Mouse (Mus musculus) hindbrain, embryonic 14.5 days (tissue): ENCODE data around the gene Agr2. TPM values are rescaled to one million over a fixed set of nuclear protein-coding genes. Genes with fewer than 3 reads are reported as not detected.

ENCODE experiments used
- ATAC-seq: fragments of 200-750 bp; cut with Nextera tagmentation; 2 replicates; pipeline ENCODE4 v1.8.0; 2017; ENCODE audit warnings: moderate number of reproducible peaks, mild to moderate bottlenecking, moderate TSS enrichment, moderate library complexity; ENCODE audit not compliant: low FRiP score
- DNase-seq: peaks from one replicate; pipeline ENCODE4 v3.0.0-alpha.2; 2015; ENCODE audit warnings: low spot score
- H3K27ac ChIP-seq: fragments of 300-500 bp; sonication (generic); 2 replicates; pipeline ENCODE4 v1.5.1; 2014; ENCODE audit warnings: mild to moderate bottlenecking, moderate library complexity
- H3K27me3 ChIP-seq: fragments of 300-500 bp; sonication (generic); 2 replicates; pipeline ENCODE4 v1.6.1; 2014; ENCODE audit warnings: mild to moderate bottlenecking, low read length, mixed read lengths; ENCODE audit not compliant: control insufficient read depth, insufficient read depth
- H3K36me3 ChIP-seq: fragments of 300-500 bp; sonication (generic); replicated peaks from 2 replicates; pipeline ENCODE4 v1.6.1; 2014; ENCODE audit not compliant: control insufficient read depth, insufficient read depth
- H3K4me1 ChIP-seq: fragments of 300-500 bp; sonication (generic); replicated peaks from 2 replicates; pipeline ENCODE4 v1.6.1; 2014; ENCODE audit warnings: antibody characterized with exemption, low read length, mixed read lengths; ENCODE audit not compliant: control insufficient read depth, insufficient read depth
- H3K4me2 ChIP-seq: fragments of 300-500 bp; sonication (generic); replicated peaks from 2 replicates; pipeline ENCODE4 v1.6.1; 2014; ENCODE audit warnings: mild to moderate bottlenecking, moderate library complexity
- H3K4me3 ChIP-seq: fragments of 300-500 bp; sonication (generic); replicated peaks from 2 replicates; pipeline ENCODE4 v1.5.1; 2014; ENCODE audit warnings: mild to moderate bottlenecking, low read length
- H3K9ac ChIP-seq: fragments of 300-500 bp; sonication (generic); 2 replicates; pipeline ENCODE4 v1.6.1; 2014
- H3K9me3 ChIP-seq: fragments of 300-500 bp; sonication (generic); 2 replicates; pipeline ENCODE4 v1.6.1; 2016; ENCODE audit warnings: low read length; ENCODE audit not compliant: control insufficient read depth
- WGBS: fragments of 180-500 bp; shearing (Covaris S2); extraction: QIAGEN DNeasy Blood & Tissue Kit; methylation state at CpG from one replicate; pipeline ENCODE4 v1.1.7; 2014; 5-methylcytosine and 5-hydroxymethylcytosine counted together
- polyA plus RNA-seq: library from polyadenylated mRNA; unstranded; fragments of >200 nt; fragmentation: Nextera tagmentation; extraction: Ambion mirVana; gene quantifications from 2 replicates; pipeline ENCODE4 v1.2.1, GENCODE M21; 2014

Gene Agr2
- polyA plus RNA-seq, 1 experiment from 2014 or later: not detected

- Histone ChIP-seq H3K4me3 (no peak overlapping the region), H3K27me3 (no peaks in the 10 kb centered on the region), H3K4me1 (0 out of 2 replicates have a peak, but pooled peaks cover 7% of the 10 kb centered on the region), H3K9ac (no peak overlapping the region), H3K4me2 (no peak overlapping the region), H3K36me3 (no peaks in the 10 kb centered on the region), H3K9me3 (no peaks in the 10 kb centered on the region), H3K27ac (no peak overlapping the region)
- DNase-seq (no peak), ATAC-seq (no peak)
- WGBS: 95% methylated on average over 9 of the region's 9 CpGs
Observed at GRCm38 (mm10) chr12:35983472-35983871, 9.2 kb upstream of the Agr2 start.

GRCm38 (mm10) chr12:35984743-35985142 is 8.0 kb upstream of the Agr2 start:
- no peak overlapping the region for H3K4me3 ChIP-seq
- 87% methylated on average over 5 of the region's 5 CpGs for WGBS
- 0 out of 2 replicates have a peak, but pooled peaks cover 7% of the 10 kb centered on the region for H3K4me1 ChIP-seq

GRCm38 (mm10) chr12:35993583-35993982 is 876 bp downstream of the Agr2 start:
- Histone ChIP-seq H3K36me3 (no peaks in the 10 kb centered on the region), H3K4me3 (no peak overlapping the region), H3K9ac (no peak overlapping the region), H3K9me3 (no peaks in the 10 kb centered on the region), H3K27me3 (no peaks in the 10 kb centered on the region), H3K4me1 (peaks cover 16% of the 10 kb centered on the region; the same call in 1 of the 2 replicates), H3K27ac (0 out of 2 replicates have a peak overlapping the region, but pooled peaks have one; percentile 43), H3K4me2 (no peak overlapping the region)
- WGBS: 76% methylated on average over 3 of the region's 3 CpGs
- no peak for ATAC-seq
- DNase-seq: peak; percentile 27

More at GRCm38 (mm10) chr12:35984743-35985142, 8.0 kb upstream of the Agr2 start:
- DNase-seq (no peak), ATAC-seq (no peak)
- Histone ChIP-seq H3K9me3 (no peaks in the 10 kb centered on the region), H3K4me2 (no peak overlapping the region), H3K9ac (no peak overlapping the region), H3K27ac (no peak overlapping the region), H3K27me3 (no peaks in the 10 kb centered on the region), H3K36me3 (no peaks in the 10 kb centered on the region)

- Histone ChIP-seq H3K9ac (no peak overlapping the region), H3K4me1 (peaks cover 16% of the 10 kb centered on the region; the same call in 1 of the 2 replicates), H3K9me3 (no peaks in the 10 kb centered on the region), H3K36me3 (no peaks in the 10 kb centered on the region), H3K4me2 (no peak overlapping the region), H3K4me3 (no peak overlapping the region), H3K27ac (peak overlapping the region; percentile 40; the same call in 1 of the 2 replicates), H3K27me3 (no peaks in the 10 kb centered on the region)
- DNase-seq: peak; percentile 77
- peak; percentile 74 for ATAC-seq
Observed at GRCm38 (mm10) chr12:35994098-35994497, 1.4 kb downstream of the Agr2 start.

- H3K36me3 ChIP-seq: no peaks in the 10 kb centered on the region
- H3K9me3 ChIP-seq: no peaks in the 10 kb centered on the region
- WGBS: 27% methylated on average over 5 of the region's 5 CpGs
- H3K4me1 ChIP-seq: peaks cover 16% of the 10 kb centered on the region; the same call in 1 of the 2 replicates
- ATAC-seq: 0 out of 2 replicates have a peak, but pooled peaks have one; percentile 36
- no peak overlapping the region for H3K27ac ChIP-seq
- H3K4me3 ChIP-seq: no peak overlapping the region
- H3K27me3 ChIP-seq: no peaks in the 10 kb centered on the region
- H3K4me2 ChIP-seq: no peak overlapping the region
- H3K9ac ChIP-seq: no peak overlapping the region
- peak; percentile 72 for DNase-seq
Observed at GRCm38 (mm10) chr12:35995799-35996198, 3.1 kb downstream of the Agr2 start.

- whole genome bisulfite sequencing: 73% methylated on average over 4 of the region's 4 CpGs
- no peaks in the 10 kb centered on the region for H3K9me3 ChIP-seq
- no peaks in the 10 kb centered on the region; the same call in 1 of the 2 replicates for H3K4me1 ChIP-seq
- H3K27me3 ChIP-seq: no peaks in the 10 kb centered on the region
- H3K36me3 ChIP-seq: no peaks in the 10 kb centered on the region
- no peak overlapping the region for H3K9ac ChIP-seq
- no peak for DNase-seq
- H3K4me2 ChIP-seq: no peak overlapping the region
- H3K4me3 ChIP-seq: no peak overlapping the region
- H3K27ac ChIP-seq: no peak overlapping the region
- no peak for ATAC-seq
Observed at GRCm38 (mm10) chr12:36004714-36005113, 12.0 kb downstream of the Agr2 start.

- ATAC-seq: no peak
- WGBS: 96% methylated on average over 2 of the region's 2 CpGs
Observed at GRCm38 (mm10) chr12:36007581-36007980, 14.9 kb downstream of the Agr2 start.

GRCm38 (mm10) chr12:36008364-36009047 is 15.8 kb downstream of the Agr2 start:
- WGBS: 73% methylated on average over 6 of the region's 6 CpGs
- no peaks in the 10 kb centered on the region for H3K4me1 ChIP-seq

More at GRCm38 (mm10) chr12:36007581-36007980, 14.9 kb downstream of the Agr2 start:
- no peaks in the 10 kb centered on the region for H3K36me3 ChIP-seq
- no peaks in the 10 kb centered on the region for H3K9me3 ChIP-seq
- no peaks in the 10 kb centered on the region for H3K27me3 ChIP-seq
- no peak for DNase-seq
- no peak overlapping the region for H3K4me2 ChIP-seq
- no peak overlapping the region for H3K27ac ChIP-seq
- no peaks in the 10 kb centered on the region for H3K4me1 ChIP-seq
- no peak overlapping the region for H3K9ac ChIP-seq
- no peak overlapping the region for H3K4me3 ChIP-seq

GRCm38 (mm10) chr12:36013216-36013910 is 20.7 kb downstream of the Agr2 start:
- Histone ChIP-seq H3K27ac (no peak overlapping the region), H3K9me3 (no peaks in the 10 kb centered on the region), H3K4me1 (no peaks in the 10 kb centered on the region), H3K27me3 (no peaks in the 10 kb centered on the region), H3K4me2 (no peak overlapping the region), H3K4me3 (no peak overlapping the region), H3K9ac (no peak overlapping the region), H3K36me3 (peaks cover 28% of the 10 kb centered on the region)
- DNase-seq (no peak), ATAC-seq (no peak)
- WGBS: 78% methylated on average over 7 of the region's 7 CpGs

More at GRCm38 (mm10) chr12:36008364-36009047, 15.8 kb downstream of the Agr2 start:
- Histone ChIP-seq H3K27ac (no peak overlapping the region), H3K4me3 (no peak overlapping the region), H3K9me3 (no peaks in the 10 kb centered on the region), H3K4me2 (no peak overlapping the region), H3K9ac (no peak overlapping the region), H3K27me3 (no peaks in the 10 kb centered on the region), H3K36me3 (no peaks in the 10 kb centered on the region)
- ATAC-seq: no peak
- DNase-seq: no peak
